8 mouse cellular contexts compared by ENCODE assay signal in genomic region chr5:74283545-74283944, GRCm38 (mm10).
DNase-seq lines count a peak whose midpoint lies in the region; ATAC-seq and TF ChIP-seq lines count a peak whose summit lies in the region.

No protein-coding gene starts in this region.

- H3K9me3 ChIP-seq in kidney, embryonic 15.5 days (replicated peaks), result no peaks in the 10 kb centered on the region
- H3K9me3 ChIP-seq in ES-Bruce4 (replicated peaks; ENCODE audit: control insufficient read depth, insufficient read depth, low read length, poor library complexity, severe bottlenecking), result no peaks in the 10 kb centered on the region

- H3K4me1 ChIP-seq in kidney, embryonic 15.5 days, result peaks cover 9% of the 10 kb centered on the region; the same call in 1 of the 2 replicates
- H3K4me1 ChIP-seq in ES-Bruce4 (ENCODE audit: control insufficient read depth, insufficient read depth, low read length), result no peaks in the 10 kb centered on the region

- 30% methylated on average over 8 of the region's 8 CpGs for WGBS in kidney, embryonic 15.5 days

- no peak for DNase-seq in cerebellum, adult 11 months
- peak; percentile 34 to 37 for DNase-seq in kidney, adult 8-10 months
- DNase-seq in induced T-regulatory cell, adult 2 months (ENCODE audit: low read depth), result peak; percentile 36
- DNase-seq in yolk sac, embryonic 10.5 days (ENCODE audit: low spot score), result no peak

- H3K4me3 ChIP-seq in kidney, embryonic 15.5 days (replicated peaks), result no peak overlapping the region
- H3K4me3 ChIP-seq in ES-Bruce4 (ENCODE audit: low read depth, low read length), result no peak overlapping the region

- no peak overlapping the region for H3K27ac ChIP-seq in kidney, embryonic 15.5 days
- H3K27ac ChIP-seq in ES-Bruce4 (ENCODE audit: insufficient read depth, low read length), result no peak overlapping the region

- no peak overlapping the region for H3K4me2 ChIP-seq in kidney, embryonic 15.5 days

- H3K27me3 ChIP-seq in kidney, embryonic 15.5 days, result no peaks in the 10 kb centered on the region; the same call in 1 of the 2 replicates
- no peaks in the 10 kb centered on the region for H3K27me3 ChIP-seq in ES-Bruce4 (ENCODE audit: control insufficient read depth, insufficient read depth, low read length, poor library complexity, severe bottlenecking)

- peak; percentile 72 for TF ChIP-seq CTCF in ES-Bruce4 (IDR thresholded peaks at IDR 0.05; ENCODE audit: low read depth, low read length)

- no peak for TF ChIP-seq POLR2A in ES-Bruce4 (IDR thresholded peaks at IDR 0.05; ENCODE audit: insufficient read depth, low read length)

- H3K9ac ChIP-seq in kidney, embryonic 15.5 days, result no peak overlapping the region
- no peak overlapping the region for H3K9ac ChIP-seq in ES-Bruce4 (ENCODE audit: low read depth, poor library complexity, severe bottlenecking)

- no peaks in the 10 kb centered on the region for H3K36me3 ChIP-seq in kidney, embryonic 15.5 days
- H3K36me3 ChIP-seq in ES-Bruce4 (ENCODE audit: control insufficient read depth, insufficient read depth, low read length, poor library complexity, severe bottlenecking), result no peaks in the 10 kb centered on the region

- TF ChIP-seq EP300 in ES-Bruce4 (IDR thresholded peaks at IDR 0.05; ENCODE audit: insufficient read depth, low read depth, low read length), result no peak

- ATAC-seq in cerebellum, adult (ENCODE audit: insufficient number of reproducible peaks, low FRiP score, low TSS enrichment), result peak; percentile 46; the same call in 1 of the 2 replicates
- ATAC-seq in kidney, embryonic 15.5 days (replicated peaks; ENCODE audit: low FRiP score), result no peak
- peak; percentile 77 for ATAC-seq in megakaryocyte-erythroid progenitor cell, adult 5-6 weeks (replicated peaks; ENCODE audit: low FRiP score, low TSS enrichment, poor library complexity, severe bottlenecking)

Comparison
In these comparisons a context has a peak if more than half of its experiments do, and no peak if none do; other contexts are left out.
1. DNase-seq: peak in kidney, adult 8-10 months (2 of 2) and induced T-regulatory cell, adult 2 months (single experiment); none in cerebellum, adult 11 months (single experiment) and yolk sac, embryonic 10.5 days (single experiment).